Mouse (Mus musculus) thymus, postnatal 0 days (tissue): ENCODE measurements around the gene Omt2b. TPM values are rescaled to one million over a fixed set of nuclear protein-coding genes. Genes with fewer than 3 reads are reported as not detected.

Experiments
- DNase-seq: peaks from one replicate; pipeline ENCODE4 v3.0.0-alpha.2; 2015; ENCODE audit warnings: low spot score
- polyA plus RNA-seq: library from polyadenylated mRNA; unstranded; fragments of >200 nt; fragmentation: Nextera tagmentation; extraction: Ambion mirVana; gene quantifications from 2 replicates; pipeline ENCODE4 v1.2.1, GENCODE M21; 2015

Omt2b gene
- polyA plus RNA-seq, 1 experiment from 2014 or later, result 0.68 TPM

- peak; percentile 14 for DNase-seq
Measured at GRCm38 (mm10) chr9:78378113-78378785, 50.9 kb downstream of the Omt2b start, which contains the start of gene Ooep. Ooep (minus strand) TSS chr9:78378725.

Other genes starting within 250 kb of the Omt2b start
- gene Fbxo9, start 218.5 kb upstream of the Omt2b start, polyA plus RNA-seq, result 53.8 and 60.6 TPM in 2 replicates
- 14.7 and 14.9 TPM in 2 replicates for gene Ick, start 218.4 kb upstream of the Omt2b start, polyA plus RNA-seq
- 49.5 and 53.9 TPM in 2 replicates for gene Gsta4, start 144.8 kb upstream of the Omt2b start, polyA plus RNA-seq
- gene Gsta1, start 96.9 kb upstream of the Omt2b start, polyA plus RNA-seq, result 0.59 and 0.68 TPM in 2 replicates
- gene Gm3776, start 70.5 kb upstream of the Omt2b start, polyA plus RNA-seq, result 0.24 TPM in 1 of 2 replicates, not detected in the other
- gene Gm10639, start 37.7 kb upstream of the Omt2b start, polyA plus RNA-seq, result not detected in 2 replicates
- gene Omt2a, start 12.8 kb upstream of the Omt2b start, polyA plus RNA-seq, result 0.36 TPM in 1 of 2 replicates, not detected in the other
- 6.3 and 6.4 TPM in 2 replicates for gene Gsta2, start 28.2 kb downstream of the Omt2b start, polyA plus RNA-seq
- gene Dppa5a, start 40.6 kb downstream of the Omt2b start, polyA plus RNA-seq, result 0.58 and 1.0 TPM in 2 replicates
- gene Ooep, start 51.1 kb downstream of the Omt2b start, polyA plus RNA-seq, result 1.6 and 1.8 TPM in 2 replicates
- 0.23 TPM in 2 replicates for gene Ddx43, start 68.2 kb downstream of the Omt2b start, polyA plus RNA-seq
- gene Cgas, start 115.6 kb downstream of the Omt2b start, polyA plus RNA-seq, result 2.6 and 3.0 TPM in 2 replicates
- gene Mto1, start 120.6 kb downstream of the Omt2b start, polyA plus RNA-seq, result 22.8 and 23.4 TPM in 2 replicates
- gene Gm17324, start 121.2 kb downstream of the Omt2b start, polyA plus RNA-seq, result 0.58 and 1.1 TPM in 2 replicates
- gene Eef1a1, start 161.6 kb downstream of the Omt2b start, polyA plus RNA-seq, result 3,927 and 4,011 TPM in 2 replicates